Mouse (Mus musculus): Measurements from ENCODE around the gene Rhot2. TPM values are rescaled to one million over a fixed set of nuclear protein-coding genes. Genes with fewer than 3 reads are reported as not detected.
A peak's percentile ranks its signal among the peaks of the same experiment; 100 is the strongest.

Rhot2 gene
- polyA plus RNA-seq, 1 experiment from 2014 or later, result 10.7 TPM

- no peaks in the 10 kb centered on the region for H3K27me3 ChIP-seq (ENCODE audit: control insufficient read depth, insufficient read depth, low read length)
- WGBS, result 2% methylated on average over 6 of the region's 6 CpGs
- no peak overlapping the region for H3K4me2 ChIP-seq (replicated peaks; ENCODE audit: low read depth)
- H3K9ac ChIP-seq (ENCODE audit: low read length), result no peak overlapping the region
- H3K4me1 ChIP-seq (replicated peaks; ENCODE audit: control insufficient read depth, insufficient read depth), result no peaks in the 10 kb centered on the region; the same call in 1 of the 2 replicates
- DNase-seq (ENCODE audit: low spot score), result peak; percentile 62
- H3K36me3 ChIP-seq (ENCODE audit: control insufficient read depth, insufficient read depth, low read length), result no peaks in the 10 kb centered on the region
- no peaks in the 10 kb centered on the region for H3K9me3 ChIP-seq (ENCODE audit: control insufficient read depth, low read length)
- ATAC-seq (ENCODE audit: low FRiP score, low TSS enrichment), result peak; percentile 34; the same call in 1 of the 2 replicates
- H3K4me3 ChIP-seq (ENCODE audit: low read depth, low read length), result no peak overlapping the region
- H3K27ac ChIP-seq (replicated peaks), result no peak overlapping the region
- peak; percentile 95 for TF ChIP-seq CTCF (IDR thresholded peaks at IDR 0.05; ENCODE audit: low read depth)
- TF ChIP-seq EP300 (optimal IDR thresholded peaks at IDR 0.05), result no peak
Measured at GRCm38 (mm10) chr17:25801029-25801428, 43.6 kb downstream of the Rhot2 start.

DNA sequence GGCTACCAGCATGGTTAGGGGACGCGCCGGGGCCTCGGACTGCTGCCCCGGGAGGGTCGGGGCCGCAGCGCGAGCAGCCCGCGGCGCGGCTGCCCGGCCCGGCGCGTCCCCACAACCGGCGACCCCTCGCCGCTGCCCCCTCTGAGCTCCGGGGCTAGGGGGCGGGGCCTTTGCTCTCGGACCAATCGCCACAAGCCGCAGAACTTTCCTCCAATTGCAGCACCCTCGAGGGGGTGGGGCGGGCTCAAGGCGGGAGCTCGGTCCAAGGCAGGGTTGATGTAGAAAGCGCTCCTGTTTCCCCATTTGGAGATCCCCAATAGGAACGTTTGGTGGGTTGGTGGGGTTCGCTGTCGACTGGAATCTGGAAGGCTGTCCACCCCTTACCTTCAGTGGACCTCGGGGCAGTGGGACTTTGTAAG, 47.7 kb downstream of the Rhot2 start, which contains the start of gene Metrn:
Gene Metrn (minus strand): TSS at position 186 of the 419 bp plus-strand sequence.
- Histone ChIP-seq H3K27ac (replicated peaks) (peak within 1 kb of the TSS; percentile 8; the same call in 1 of the 2 replicates), H3K4me1 (replicated peaks; ENCODE audit: control insufficient read depth, insufficient read depth) (no peaks in the 10 kb centered on the region; the same call in 1 of the 2 replicates), H3K4me2 (replicated peaks; ENCODE audit: low read depth) (peak within 1 kb of the TSS; percentile 86), H3K27me3 (ENCODE audit: control insufficient read depth, insufficient read depth, low read length) (no peaks in the 10 kb centered on the region), H3K9ac (ENCODE audit: low read length) (peak within 1 kb of the TSS; percentile 66), H3K36me3 (ENCODE audit: control insufficient read depth, insufficient read depth, low read length) (no peaks in the 10 kb centered on the region), H3K9me3 (ENCODE audit: control insufficient read depth, low read length) (no peaks in the 10 kb centered on the region), H3K4me3 (ENCODE audit: low read depth, low read length) (peak within 1 kb of the TSS; percentile 75)
- TF ChIP-seq CTCF (IDR thresholded peaks at IDR 0.05; ENCODE audit: low read depth) (no peak), EP300 (optimal IDR thresholded peaks at IDR 0.05) (no peak)
- peak; percentile 64; the same call in 1 of the 2 replicates for ATAC-seq (ENCODE audit: low FRiP score, low TSS enrichment)
- peak; percentile 87 for DNase-seq (ENCODE audit: low spot score)
- WGBS, result 1% methylated on average over 24 of the region's 35 CpGs

- no peaks in the 10 kb centered on the region for H3K36me3 ChIP-seq (ENCODE audit: control insufficient read depth, insufficient read depth, low read length)
- H3K27ac ChIP-seq (replicated peaks), result peak overlapping the region; percentile 8; the same call in 1 of the 2 replicates
- H3K4me3 ChIP-seq (ENCODE audit: low read depth, low read length), result peak overlapping the region; percentile 75
- H3K9me3 ChIP-seq (ENCODE audit: control insufficient read depth, low read length), result no peaks in the 10 kb centered on the region
- H3K9ac ChIP-seq (ENCODE audit: low read length), result peak overlapping the region; percentile 66
- ATAC-seq (ENCODE audit: low FRiP score, low TSS enrichment) (no peak), DNase-seq (ENCODE audit: low spot score) (no peak)
- H3K4me2 ChIP-seq (replicated peaks; ENCODE audit: low read depth), result peak overlapping the region; percentile 86
- 3% methylated on average over 37 of the region's 37 CpGs for WGBS
- no peaks in the 10 kb centered on the region for H3K27me3 ChIP-seq (ENCODE audit: control insufficient read depth, insufficient read depth, low read length)
- peaks cover 3% of the 10 kb centered on the region; the same call in 1 of the 2 replicates for H3K4me1 ChIP-seq (replicated peaks; ENCODE audit: control insufficient read depth, insufficient read depth)
- no peak for TF ChIP-seq EP300 (optimal IDR thresholded peaks at IDR 0.05)
- no peak for TF ChIP-seq CTCF (IDR thresholded peaks at IDR 0.05; ENCODE audit: low read depth)
Measured at GRCm38 (mm10) chr17:25796211-25796771, 48.4 kb downstream of the Rhot2 start.

- no peak for DNase-seq (ENCODE audit: low spot score)
- Histone ChIP-seq H3K4me2 (replicated peaks; ENCODE audit: low read depth) (peak within 1 kb of the TSS; percentile 86), H3K9me3 (ENCODE audit: control insufficient read depth, low read length) (no peaks in the 10 kb centered on the region), H3K4me3 (ENCODE audit: low read depth, low read length) (peak within 1 kb of the TSS; percentile 75), H3K27ac (replicated peaks) (peak within 1 kb of the TSS; percentile 8; the same call in 1 of the 2 replicates), H3K4me1 (replicated peaks; ENCODE audit: control insufficient read depth, insufficient read depth) (peaks cover 3% of the 10 kb centered on the region; the same call in 1 of the 2 replicates), H3K9ac (ENCODE audit: low read length) (peak within 1 kb of the TSS; percentile 66), H3K27me3 (ENCODE audit: control insufficient read depth, insufficient read depth, low read length) (no peaks in the 10 kb centered on the region), H3K36me3 (ENCODE audit: control insufficient read depth, insufficient read depth, low read length) (0 out of 2 replicates have a peak, but pooled peaks cover under 1% of the 10 kb centered on the region)
- WGBS, result 45% methylated on average over 6 of the region's 6 CpGs
- no peak for TF ChIP-seq EP300 (optimal IDR thresholded peaks at IDR 0.05)
- no peak for ATAC-seq (ENCODE audit: low FRiP score, low TSS enrichment)
Measured at GRCm38 (mm10) chr17:25795609-25796092, 49.0 kb downstream of the Rhot2 start, which contains the start of gene AC134908.4. Gene AC134908.4, minus strand, starts transcription at chr17:25795659.

GRCm38 (mm10) chr17:25794998-25795397, 49.7 kb downstream of the Rhot2 start:
- H3K9me3 ChIP-seq (ENCODE audit: control insufficient read depth, low read length), result no peaks in the 10 kb centered on the region
- H3K9ac ChIP-seq (ENCODE audit: low read length), result no peak overlapping the region
- H3K4me3 ChIP-seq (ENCODE audit: low read depth, low read length), result no peak overlapping the region
- no peak for ATAC-seq (ENCODE audit: low FRiP score, low TSS enrichment)
- TF ChIP-seq CTCF (IDR thresholded peaks at IDR 0.05; ENCODE audit: low read depth) (no peak), EP300 (optimal IDR thresholded peaks at IDR 0.05) (no peak)
- no peak for DNase-seq (ENCODE audit: low spot score)
- H3K27ac ChIP-seq (replicated peaks), result 0 out of 2 replicates have a peak overlapping the region, but pooled peaks have one; percentile 4
- peaks cover 3% of the 10 kb centered on the region; the same call in 1 of the 2 replicates for H3K36me3 ChIP-seq (ENCODE audit: control insufficient read depth, insufficient read depth, low read length)
- 87% methylated on average over 17 of the region's 17 CpGs for WGBS
- peaks cover 3% of the 10 kb centered on the region; the same call in 1 of the 2 replicates for H3K4me1 ChIP-seq (replicated peaks; ENCODE audit: control insufficient read depth, insufficient read depth)
- no peak overlapping the region for H3K4me2 ChIP-seq (replicated peaks; ENCODE audit: low read depth)
- no peaks in the 10 kb centered on the region for H3K27me3 ChIP-seq (ENCODE audit: control insufficient read depth, insufficient read depth, low read length)

DNA sequence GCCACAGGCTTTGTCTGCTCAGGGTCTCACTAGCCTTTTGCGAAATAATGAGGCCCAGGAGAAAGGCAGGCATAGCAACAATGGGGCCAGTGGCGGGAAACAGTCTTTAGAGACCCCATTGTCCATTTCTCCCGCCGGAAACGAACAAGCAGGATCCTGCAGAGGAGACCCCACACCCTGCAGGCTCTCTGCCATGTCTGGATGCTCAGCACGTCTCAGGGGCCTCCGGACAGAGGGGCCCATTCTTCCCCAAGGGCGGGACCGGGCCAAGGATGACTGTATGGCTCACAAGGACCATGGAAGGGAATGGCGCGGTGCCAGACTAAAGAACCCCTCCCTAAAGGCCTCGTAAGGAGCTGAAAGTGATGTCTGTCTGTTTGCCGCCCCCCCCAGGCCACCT, 50.5 kb downstream of the Rhot2 start:
- Histone ChIP-seq H3K27ac (replicated peaks) (no peak overlapping the region), H3K9ac (ENCODE audit: low read length) (no peak overlapping the region), H3K36me3 (ENCODE audit: control insufficient read depth, insufficient read depth, low read length) (peaks cover 9% of the 10 kb centered on the region; the same call in 1 of the 2 replicates), H3K27me3 (ENCODE audit: control insufficient read depth, insufficient read depth, low read length) (no peaks in the 10 kb centered on the region), H3K4me1 (replicated peaks; ENCODE audit: control insufficient read depth, insufficient read depth) (peaks cover 3% of the 10 kb centered on the region; the same call in 1 of the 2 replicates), H3K9me3 (ENCODE audit: control insufficient read depth, low read length) (no peaks in the 10 kb centered on the region), H3K4me2 (replicated peaks; ENCODE audit: low read depth) (no peak overlapping the region), H3K4me3 (ENCODE audit: low read depth, low read length) (no peak overlapping the region)
- TF ChIP-seq EP300 (optimal IDR thresholded peaks at IDR 0.05) (no peak), CTCF (IDR thresholded peaks at IDR 0.05; ENCODE audit: low read depth) (no peak)
- ATAC-seq (ENCODE audit: low FRiP score, low TSS enrichment) (no peak), DNase-seq (ENCODE audit: low spot score) (no peak)
- WGBS, result 69% methylated on average over 13 of the region's 13 CpGs
